Mouse (Mus musculus): ENCODE data around the gene Aicda.
"Not testable (repeated sequence)": the region's sequence is repeated elsewhere in the genome, so short reads cannot be mapped to it uniquely, and the experiment has no call there.

Gene Aicda

DNA sequence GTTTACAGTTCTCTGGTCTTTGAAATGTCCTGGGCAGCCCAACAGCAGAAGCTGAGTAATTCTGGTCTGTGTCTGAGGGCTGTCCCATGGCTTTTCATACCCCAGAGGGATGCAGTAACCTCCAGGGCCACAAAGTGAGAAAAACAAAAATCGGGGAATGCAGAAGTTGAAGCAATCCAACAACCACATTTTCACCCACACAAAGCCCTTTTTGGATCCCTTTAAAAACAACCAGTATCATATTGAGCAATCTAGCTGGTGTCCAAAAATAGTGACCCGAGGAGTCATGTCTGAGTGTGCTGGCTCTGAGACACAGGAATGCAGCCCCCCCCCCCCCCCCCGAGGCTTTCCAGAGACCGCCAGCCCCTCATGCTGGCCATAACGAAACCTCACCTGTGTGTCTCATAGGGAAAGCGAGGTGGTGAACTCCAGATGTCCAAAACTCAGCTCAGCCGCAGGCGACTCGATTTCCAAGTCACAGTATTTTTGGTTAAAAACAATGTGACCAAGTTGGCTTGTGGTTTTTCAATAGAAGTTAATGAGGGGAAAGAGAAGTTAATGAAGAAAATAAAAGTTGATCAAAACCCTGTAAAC lies 8.2 kb upstream of the Aicda start:
- in situ Hi-C loops (cut with MboI; ENCODE audit: unreplicated experiment in 2 of 2), result loop anchor here (25.0 kb wide), 2 partner anchors 1308 to 1417 kb away; partner anchors contain the start of gene Usp18 (in 1 of the 2)

DNA sequence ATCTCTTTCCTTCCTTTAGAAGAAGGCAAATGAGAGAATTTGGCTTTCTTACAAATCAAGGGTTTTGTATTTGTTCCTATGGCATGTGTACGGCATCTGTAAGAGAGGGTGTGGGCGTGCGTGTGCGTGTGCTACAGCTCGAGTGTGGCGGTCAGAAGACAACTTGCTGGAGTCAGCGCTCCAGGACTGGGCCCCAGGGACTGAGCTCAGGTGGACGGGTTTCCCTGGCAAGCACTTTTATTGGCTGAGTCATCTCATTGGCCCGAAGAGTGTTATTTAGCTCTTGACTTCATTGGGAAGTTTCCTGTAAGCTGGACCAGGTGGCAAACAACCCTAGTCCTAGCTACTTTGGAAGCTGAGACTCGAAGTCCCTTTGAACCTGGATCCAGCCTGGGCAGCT lies 7.7 kb upstream of the Aicda start:
- in situ Hi-C loops (cut with MboI; ENCODE audit: unreplicated experiment in 2 of 2), result loop anchor here (25.0 kb wide), 2 partner anchors 1309 to 1416 kb away; partner anchors contain the start of gene Usp18 (in 1 of the 2)

DNA sequence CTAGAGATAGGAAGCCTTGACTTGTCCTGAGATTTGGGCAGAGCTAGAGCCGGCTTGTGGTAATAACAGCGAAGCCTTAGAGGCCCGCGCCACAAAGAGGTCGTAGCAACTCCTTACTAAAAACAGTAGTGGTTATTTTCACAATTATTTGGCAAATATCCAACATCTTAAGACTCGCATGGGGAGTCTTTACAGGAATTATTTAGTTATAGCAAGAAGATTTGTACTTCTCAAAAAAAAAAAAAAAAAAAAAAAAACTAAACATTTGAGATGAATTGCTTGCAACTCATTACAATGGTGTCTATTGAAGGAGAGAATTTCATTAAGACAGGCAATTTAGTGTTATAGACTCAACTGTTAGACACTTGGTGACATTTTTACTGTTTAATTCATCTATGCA lies 501 bp downstream of the Aicda start:
- in situ Hi-C loops (cut with MboI; ENCODE audit: unreplicated experiment in 2 of 2), result no loop called here

- in situ Hi-C loops (cut with MboI; ENCODE audit: unreplicated experiment in 2 of 2), result no loop called here
These were observed 1.7 kb downstream of the Aicda start for GRCm38 (mm10) chr6:122555266-122555665.

DNA sequence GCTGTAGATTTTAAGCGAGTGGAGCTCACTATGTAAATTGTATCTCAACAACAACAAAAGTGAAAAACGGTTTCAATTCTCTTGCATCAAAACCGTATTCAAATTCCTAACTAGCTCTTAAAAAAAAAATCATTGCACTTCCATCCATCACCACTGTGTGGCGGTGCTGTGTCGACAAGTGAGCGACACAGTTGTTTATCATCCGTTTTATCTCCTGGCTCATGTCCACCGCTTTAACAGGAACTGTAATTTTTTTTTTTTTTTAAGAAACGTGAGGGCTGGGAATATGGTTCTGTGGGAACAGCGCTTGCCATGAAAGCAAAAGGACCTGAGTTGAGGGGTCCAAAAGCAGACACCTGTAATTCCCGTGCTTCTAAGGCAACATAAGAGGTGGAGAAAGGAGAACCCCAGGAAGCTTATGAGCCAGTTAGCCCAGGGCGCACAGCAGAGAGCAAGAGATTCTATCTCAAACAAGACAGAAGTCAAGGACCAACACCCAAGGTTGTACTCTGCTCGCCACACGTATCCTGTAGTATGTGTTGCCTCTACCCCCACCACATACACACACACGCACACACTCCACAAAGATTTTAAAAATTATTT lies 3.5 kb downstream of the Aicda start:
- in situ Hi-C loops (cut with MboI; ENCODE audit: unreplicated experiment in 2 of 2), result no loop called here

- in situ Hi-C loops (cut with MboI; ENCODE audit: unreplicated experiment in 2 of 2), result loop anchor here (5.0 to 10.0 kb wide), 6 partner anchors 33 to 312 kb away; partner anchors contain the start of genes Rimklb (in 2 of the 2), M6pr (in 1 of the 2) and Necap1 (in 1 of the 2)
These were observed 6.8 kb downstream of the Aicda start for GRCm38 (mm10) chr6:122560427-122560826.

DNA sequence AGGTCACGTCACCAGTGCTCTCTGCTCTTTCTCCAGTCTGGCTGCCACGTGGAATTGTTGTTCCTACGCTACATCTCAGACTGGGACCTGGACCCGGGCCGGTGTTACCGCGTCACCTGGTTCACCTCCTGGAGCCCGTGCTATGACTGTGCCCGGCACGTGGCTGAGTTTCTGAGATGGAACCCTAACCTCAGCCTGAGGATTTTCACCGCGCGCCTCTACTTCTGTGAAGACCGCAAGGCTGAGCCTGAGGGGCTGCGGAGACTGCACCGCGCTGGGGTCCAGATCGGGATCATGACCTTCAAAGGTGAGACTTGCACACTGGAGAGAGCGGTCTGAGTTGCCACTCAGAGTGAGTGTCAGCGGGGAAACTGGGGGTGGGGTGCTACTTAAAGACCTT lies 7.4 kb downstream of the Aicda start:
- in situ Hi-C loops (cut with MboI; ENCODE audit: unreplicated experiment in 2 of 2), result loop anchor here (5.0 to 10.0 kb wide), 6 partner anchors 34 to 311 kb away; partner anchors contain the start of genes Rimklb (in 2 of the 2), M6pr (in 1 of the 2) and Necap1 (in 1 of the 2)

DNA sequence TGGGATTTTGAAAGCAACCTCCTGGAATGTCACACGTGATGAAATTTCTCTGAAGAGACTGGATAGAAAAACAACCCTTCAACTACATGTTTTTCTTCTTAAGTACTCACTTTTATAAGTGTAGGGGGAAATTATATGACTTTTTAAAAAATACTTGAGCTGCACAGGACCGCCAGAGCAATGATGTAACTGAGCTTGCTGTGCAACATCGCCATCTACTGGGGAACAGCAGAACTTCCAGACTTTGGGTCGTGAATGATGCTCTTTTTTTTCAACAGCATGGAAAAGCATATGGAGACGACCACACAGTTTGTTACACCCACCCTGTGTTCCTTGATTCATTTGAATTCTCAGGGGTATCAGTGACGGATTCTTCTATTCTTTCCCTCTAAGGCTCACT lies 8.9 kb downstream of the Aicda start:
- in situ Hi-C loops (cut with MboI; ENCODE audit: unreplicated experiment in 2 of 2), result loop anchor here (5.0 to 10.0 kb wide), 6 partner anchors 35 to 310 kb away; partner anchors contain the start of genes Rimklb (in 2 of the 2), M6pr (in 1 of the 2) and Necap1 (in 1 of the 2)

GRCm38 (mm10) chr6:122565070-122565784 lies 11.6 kb downstream of the Aicda start:
- in situ Hi-C loops (cut with MboI; ENCODE audit: unreplicated experiment in 2 of 2), result loop anchor here (5.0 to 10.0 kb wide), 2 partner anchors 37 to 260 kb away; partner anchors contain the start of genes Apobec1 (in 2 of the 2) and M6pr (in 1 of the 2)

DNA sequence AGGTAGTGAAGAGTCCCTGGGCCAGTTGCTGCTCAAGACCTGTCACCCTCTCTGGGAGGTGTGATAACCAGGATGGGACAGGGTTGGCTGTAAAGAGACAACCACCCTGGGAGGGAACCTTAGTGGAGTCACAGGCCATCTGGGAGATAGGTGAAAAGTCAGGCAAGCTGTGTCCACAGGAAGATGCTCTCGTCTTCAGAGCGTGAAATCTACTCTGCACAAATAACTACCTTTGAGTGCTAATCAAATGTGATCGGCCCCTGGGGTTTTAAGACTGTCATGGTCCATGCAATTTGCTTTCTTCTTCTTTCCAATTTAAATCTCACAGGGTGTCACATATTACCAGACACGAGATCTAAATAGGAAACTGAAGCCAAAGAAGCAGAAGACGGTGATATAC lies 15.5 kb downstream of the Aicda start:
- in situ Hi-C loops (cut with MboI; ENCODE audit: unreplicated experiment in 2 of 2), result loop anchor here (5.0 to 10.0 kb wide), 2 partner anchors 33 to 264 kb away; partner anchors contain the start of genes Apobec1 (in 2 of the 2) and M6pr (in 1 of the 2)

DNA sequence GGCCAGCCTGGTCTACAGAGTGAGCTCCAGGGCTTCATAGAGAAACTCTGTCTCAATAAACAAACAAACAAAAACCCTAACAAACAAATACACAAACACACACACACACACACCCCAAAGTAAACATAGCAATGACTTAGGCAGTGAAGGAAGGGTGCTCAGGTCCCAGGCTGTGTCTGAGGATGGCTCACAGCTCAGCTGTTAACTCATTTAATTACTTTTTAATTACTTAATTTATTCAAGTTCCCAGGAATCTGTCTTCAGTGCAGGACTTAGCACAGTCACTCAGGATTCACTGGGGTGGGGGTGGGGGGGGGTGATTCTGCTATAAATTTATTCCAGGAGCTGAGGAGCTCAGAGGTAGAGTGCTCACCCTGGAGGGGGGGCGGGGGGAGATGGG lies 16.2 kb downstream of the Aicda start:
- in situ Hi-C loops (cut with MboI; ENCODE audit: unreplicated experiment in 2 of 2), result loop anchor here (5.0 to 10.0 kb wide), 2 partner anchors 33 to 265 kb away; partner anchors contain the start of genes Apobec1 (in 2 of the 2) and M6pr (in 1 of the 2)

GRCm38 (mm10) chr6:122570695-122571616 lies 17.4 kb downstream of the Aicda start:
- in situ Hi-C loops (cut with MboI; ENCODE audit: unreplicated experiment in 2 of 2), result no loop called here

DNA sequence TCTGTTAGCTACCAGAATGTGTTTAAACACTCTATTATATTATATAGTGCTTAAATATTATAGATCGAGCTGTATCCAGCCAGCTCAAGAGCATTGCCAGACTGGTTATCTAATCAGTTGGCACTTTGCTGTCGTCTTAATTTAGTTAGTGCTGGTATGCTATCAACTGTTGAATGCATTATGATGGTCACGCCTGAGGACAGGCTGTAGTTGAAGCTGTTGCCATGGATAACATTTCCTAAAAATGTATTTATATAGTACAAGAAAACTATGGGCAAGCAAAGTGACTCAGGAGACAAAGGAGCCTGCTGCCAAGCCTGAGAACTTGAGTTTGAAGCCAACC lies 18.0 kb downstream of the Aicda start:
- in situ Hi-C loops (cut with MboI; ENCODE audit: unreplicated experiment in 2 of 2), result no loop called here

- in situ Hi-C loops (cut with MboI; ENCODE audit: unreplicated experiment in 2 of 2), result not testable (repeated sequence)
These were observed 21.4 kb downstream of the Aicda start for GRCm38 (mm10) chr6:122575037-122575436.

GRCm38 (mm10) chr6:122577030-122577429 lies 23.4 kb downstream of the Aicda start:
- in situ Hi-C loops (cut with MboI; ENCODE audit: unreplicated experiment in 2 of 2), result no loop called here

DNA sequence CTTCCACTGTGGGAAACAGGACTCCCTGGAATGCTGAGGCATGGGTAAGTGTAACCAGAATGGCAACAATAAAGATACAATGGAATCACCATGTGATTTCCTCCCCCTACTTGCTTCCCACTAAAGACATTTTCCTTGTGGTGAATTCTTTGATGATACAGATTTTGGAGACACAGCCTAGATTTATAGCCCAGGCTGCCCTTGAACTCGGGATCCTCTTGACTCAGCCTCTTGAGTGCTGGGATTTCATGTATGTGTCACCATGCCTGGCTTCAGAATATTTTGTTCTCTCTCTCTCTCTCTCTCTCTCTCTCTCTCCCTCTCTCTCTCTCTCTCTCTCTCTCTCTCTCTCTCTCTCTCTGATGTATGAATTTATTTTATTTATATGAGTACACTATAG lies 25.5 kb downstream of the Aicda start:
- in situ Hi-C loops (cut with MboI; ENCODE audit: unreplicated experiment in 2 of 2), result no loop called here

GRCm38 (mm10) chr6:122591027-122591758 lies 37.6 kb downstream of the Aicda start:
- in situ Hi-C loops (cut with MboI; ENCODE audit: unreplicated experiment in 2 of 2), result no loop called here

DNA sequence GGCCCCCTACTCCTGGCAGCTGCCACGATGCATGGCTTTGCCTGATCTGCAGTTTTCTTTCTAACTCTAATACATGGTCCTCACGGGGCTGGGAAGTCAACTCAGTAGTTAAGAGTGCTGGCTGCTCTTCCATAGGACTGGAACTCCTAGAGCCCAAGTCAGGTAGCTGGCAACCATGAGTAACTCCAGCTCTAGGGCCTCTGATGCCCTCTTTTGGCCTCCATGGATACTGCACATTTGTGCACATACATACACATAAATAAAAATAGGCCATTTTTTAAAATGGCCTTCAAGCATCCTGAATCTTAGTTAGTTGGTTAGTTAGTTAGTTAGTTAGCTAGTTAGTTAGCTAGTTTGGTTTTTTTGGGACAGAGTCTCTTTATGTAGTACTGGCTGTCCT lies 39.3 kb downstream of the Aicda start:
- in situ Hi-C loops (cut with MboI; ENCODE audit: unreplicated experiment in 2 of 2), result no loop called here

DNA sequence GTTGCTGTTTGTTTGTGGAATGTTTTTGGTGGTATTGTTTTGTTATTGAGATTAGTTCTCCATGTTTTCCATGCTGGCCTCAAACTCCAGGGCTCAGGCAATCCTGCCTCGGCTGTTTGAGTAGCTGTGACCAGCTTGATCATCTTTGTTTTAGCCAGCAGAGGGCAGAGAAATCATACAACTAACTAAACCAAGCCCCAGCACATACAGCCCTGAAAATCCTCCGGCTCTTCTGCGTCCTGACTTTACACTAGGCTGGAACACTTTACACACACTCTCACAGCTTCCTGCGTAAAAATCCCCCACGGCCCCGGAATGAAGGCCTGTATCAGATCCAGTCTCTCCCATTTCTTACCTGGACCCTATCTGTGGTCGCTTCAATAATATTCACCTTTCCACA lies 42.0 kb downstream of the Aicda start:
- in situ Hi-C loops (cut with MboI; ENCODE audit: unreplicated experiment in 2 of 2), result no loop called here

Data from v-Abl transformed pro-B cells (cell line).